Mouse (Mus musculus): ENCODE results near the gene Kars.

The Kars gene

DNA sequence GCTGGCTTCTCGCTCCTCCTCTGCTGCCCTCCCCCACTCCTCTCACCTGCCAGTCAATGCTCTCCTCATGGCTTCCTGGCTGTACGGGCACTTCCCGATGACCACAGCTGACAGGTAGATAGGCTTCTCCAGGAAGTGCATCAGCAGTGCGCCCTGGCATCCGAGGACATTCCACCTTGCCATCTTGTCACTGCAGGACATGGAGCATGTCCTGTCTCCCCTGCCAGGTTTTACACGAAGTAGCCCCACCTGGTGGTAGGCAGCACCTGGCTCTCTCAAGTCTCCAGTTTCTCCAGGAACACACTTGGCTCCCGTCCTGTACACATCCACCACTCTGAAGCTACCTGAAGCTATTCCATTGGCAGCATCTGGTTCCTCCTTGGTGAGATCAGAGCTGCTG, 29.0 kb downstream of the Kars start:
- DNase-seq (ENCODE audit: low read depth, low spot score), result peak; percentile 68

DNA sequence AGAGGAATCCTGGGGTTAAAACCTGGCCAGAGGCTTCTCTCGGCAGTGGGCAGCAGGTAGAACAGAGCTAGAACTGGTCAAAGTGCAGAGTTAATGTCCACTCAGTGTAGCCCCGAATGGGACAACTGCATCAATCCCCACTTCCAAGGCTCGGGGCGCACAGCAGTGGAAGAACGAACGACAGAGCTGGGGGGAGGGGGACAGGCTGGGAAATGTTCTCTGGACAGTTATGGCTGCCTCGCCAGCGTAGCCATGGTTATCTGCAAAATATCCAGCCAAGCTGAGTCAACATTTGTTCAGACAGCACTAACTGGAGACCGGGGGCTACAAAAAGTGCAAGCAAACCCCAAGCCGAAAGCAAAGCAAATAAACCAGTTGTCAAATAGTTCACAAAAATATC, 33.0 kb downstream of the Kars start:
- no peak for DNase-seq (ENCODE audit: low read depth, low spot score)

DNA sequence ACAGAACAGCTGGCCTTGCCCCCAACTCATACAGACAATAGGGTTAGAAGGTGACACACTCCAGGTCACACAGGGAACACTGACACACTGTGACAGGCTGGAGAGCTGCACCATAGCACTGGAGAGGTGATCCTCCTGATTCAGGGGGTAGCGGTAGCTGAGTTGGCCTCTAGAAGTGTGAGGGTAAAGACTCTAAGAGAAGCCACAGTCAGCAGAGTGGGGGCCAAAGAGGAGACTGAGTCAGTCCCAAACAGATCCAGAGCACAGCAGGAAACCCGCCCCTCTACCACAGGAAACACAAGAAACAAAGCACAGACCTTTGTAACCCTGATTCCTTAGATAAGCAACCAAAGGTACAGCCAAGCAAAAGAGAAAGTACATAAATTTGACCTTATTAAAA, 34.8 kb downstream of the Kars start:
- no peak for DNase-seq (ENCODE audit: low read depth, low spot score)

DNA sequence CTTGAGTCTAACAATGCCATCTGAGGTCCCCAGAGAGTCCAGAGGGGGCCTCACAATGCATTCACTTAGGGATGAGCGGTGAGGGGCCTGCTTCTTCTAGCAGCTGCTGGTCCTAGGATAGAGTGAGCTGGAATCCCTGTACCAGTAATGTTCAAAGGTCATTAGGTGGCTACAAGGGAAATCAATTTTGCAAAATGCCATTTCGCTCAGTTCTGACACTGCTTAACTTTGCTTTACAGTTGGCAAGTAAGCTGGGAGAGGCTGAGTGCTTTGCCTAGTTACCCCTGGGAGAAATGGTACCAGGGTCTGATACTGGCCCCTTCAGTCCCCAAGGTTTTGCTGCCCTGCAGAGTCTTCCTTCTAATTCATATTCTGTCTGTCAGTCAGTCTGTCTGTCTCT, 35.4 kb downstream of the Kars start:
- no peak for DNase-seq (ENCODE audit: low read depth, low spot score)

DNA sequence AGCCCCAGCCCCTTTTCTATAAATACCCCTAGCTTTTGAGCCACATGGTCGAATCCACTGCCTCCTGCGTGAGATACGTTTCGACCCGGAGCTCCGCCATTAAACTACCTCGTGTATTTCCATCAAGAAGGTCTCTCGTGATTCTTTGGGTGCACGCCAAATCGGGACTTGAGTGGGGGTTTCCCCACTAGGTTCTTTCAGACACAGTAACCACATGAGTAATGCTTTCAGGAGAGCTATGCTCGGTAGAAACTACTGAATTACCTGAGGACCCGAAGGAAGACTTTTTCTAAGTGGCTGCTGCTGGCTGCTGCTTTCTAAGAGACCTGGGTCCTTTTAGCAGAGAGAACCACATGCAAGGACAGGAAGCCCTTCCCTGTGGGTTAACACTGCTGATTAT, 37.0 kb downstream of the Kars start:
- no peak for DNase-seq (ENCODE audit: low read depth, low spot score)

DNA sequence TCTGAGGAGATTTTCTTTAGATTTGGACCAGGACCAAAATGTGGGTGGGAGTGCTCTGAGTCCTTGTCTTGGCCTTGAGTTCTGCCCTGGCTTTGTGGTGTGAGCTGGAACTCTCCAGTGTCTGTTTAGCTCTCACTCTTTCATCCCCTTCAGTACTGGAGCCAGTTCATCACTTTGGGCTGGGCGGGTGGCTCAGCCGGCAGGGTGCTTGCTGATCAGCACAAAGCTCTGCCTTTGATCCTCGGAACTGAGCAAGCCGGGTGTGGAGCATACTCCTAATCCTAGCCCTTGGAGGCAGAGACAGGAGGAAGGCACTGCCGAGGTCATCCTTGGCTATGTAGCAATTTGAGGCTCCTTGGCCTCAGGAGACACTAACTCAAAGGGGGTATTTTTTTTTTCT, 42.1 kb downstream of the Kars start:
- DNase-seq (ENCODE audit: low read depth, low spot score), result peak; percentile 86

DNA sequence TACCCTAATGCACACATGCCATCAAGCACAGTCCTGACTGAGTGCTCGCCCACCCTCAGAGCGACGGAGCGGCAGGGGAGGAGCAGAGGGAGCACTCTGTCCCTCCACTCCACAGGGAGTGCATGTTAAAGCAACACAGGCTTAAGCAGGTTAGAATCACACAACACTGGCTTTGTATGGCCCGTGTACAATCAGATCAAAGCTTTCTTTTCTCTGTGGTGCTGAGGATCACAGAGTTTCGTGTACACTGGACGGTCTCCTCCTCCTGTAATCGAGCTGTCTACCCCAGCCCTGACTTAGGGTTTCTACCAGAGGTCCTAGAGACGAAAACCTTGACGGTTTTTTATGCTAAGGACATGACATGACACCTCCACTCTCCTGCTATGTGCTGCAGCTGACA, 42.6 kb downstream of the Kars start:
- DNase-seq (ENCODE audit: low read depth, low spot score), result peak; percentile 65

DNA sequence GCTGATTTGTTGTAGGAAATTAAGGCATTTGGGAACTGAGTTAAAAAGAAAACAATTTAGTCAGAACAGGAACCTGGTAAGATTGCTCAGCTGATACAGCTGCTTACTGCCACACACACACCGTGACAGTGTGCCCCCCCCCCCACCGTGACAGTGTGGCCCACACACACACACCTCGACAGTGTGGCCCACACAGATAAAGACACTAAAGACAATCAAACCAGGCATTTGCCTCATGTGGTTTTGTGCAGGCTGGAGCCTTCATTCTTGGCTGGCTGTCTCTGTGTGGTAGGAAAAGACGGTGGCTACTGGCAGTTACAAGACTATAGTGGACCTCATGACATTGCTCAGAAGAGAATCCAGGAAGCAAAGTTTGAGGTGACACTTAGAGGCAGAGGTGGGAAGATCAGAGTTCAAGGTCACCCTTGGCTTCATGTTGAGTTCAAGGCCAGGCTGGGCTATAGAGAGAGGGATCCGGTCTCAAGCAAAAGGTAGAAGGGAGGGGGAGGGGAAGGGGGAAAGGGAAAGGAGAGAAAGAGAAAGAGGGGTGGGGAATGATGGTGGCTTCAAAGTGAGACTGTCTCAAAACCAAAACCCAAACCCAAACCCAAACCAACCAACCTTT, 43.8 kb downstream of the Kars start:
- peak; percentile 59 for DNase-seq (ENCODE audit: low read depth, low spot score)

DNA sequence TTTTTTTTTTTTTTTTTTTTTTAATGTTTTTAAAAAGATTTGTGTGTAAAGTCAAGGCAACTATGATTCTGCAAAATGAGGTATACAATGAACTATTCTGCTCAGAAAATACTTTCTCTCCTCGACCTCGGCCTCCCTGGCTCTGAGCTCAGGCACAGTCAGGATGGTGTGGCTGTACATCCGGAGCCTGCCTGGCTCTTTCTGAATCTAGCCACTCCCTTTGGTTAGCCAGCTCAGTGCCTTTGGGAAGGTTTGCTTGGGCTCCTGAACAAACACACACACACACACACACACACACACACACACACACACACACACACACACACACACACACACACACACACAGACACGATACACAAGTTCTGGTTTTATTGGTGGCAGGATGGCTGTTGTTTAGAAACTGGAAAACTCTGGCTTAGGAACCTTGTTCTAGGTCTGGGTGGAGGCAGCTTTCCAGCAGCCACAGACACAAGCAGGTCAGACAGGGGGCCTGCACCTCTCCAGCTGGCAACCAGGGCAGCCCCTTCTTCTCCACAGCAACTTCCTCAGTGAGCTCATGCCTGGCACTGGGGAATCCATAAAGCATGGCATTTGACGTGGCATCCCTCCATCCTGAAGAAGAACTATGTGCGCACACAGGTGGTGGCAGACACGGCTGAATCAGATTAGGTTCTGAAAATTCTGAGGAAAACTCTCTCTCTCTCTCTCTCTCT, 46.1 kb downstream of the Kars start:
- peak; percentile 64 for DNase-seq (ENCODE audit: low read depth, low spot score)

DNA sequence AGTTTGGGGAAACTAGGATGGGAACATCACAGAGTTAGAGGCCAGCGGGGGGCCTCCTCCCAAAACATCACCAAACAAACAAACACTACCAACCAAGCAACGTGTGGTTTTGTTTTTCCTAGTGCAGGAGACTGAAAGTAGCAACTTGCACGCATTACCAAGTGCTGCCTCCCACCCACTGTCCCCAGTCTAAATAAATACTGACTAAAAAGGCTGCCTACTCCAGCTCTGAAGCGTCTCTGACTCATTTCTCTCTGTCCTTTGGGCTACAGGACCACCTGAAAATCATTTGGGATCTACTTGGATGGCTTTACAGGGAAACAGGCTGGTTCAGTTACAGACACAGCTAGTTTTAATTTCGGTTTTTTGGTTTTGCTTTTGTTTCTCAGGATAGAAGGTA, 46.8 kb downstream of the Kars start:
- no peak for DNase-seq (ENCODE audit: low read depth, low spot score)

DNA sequence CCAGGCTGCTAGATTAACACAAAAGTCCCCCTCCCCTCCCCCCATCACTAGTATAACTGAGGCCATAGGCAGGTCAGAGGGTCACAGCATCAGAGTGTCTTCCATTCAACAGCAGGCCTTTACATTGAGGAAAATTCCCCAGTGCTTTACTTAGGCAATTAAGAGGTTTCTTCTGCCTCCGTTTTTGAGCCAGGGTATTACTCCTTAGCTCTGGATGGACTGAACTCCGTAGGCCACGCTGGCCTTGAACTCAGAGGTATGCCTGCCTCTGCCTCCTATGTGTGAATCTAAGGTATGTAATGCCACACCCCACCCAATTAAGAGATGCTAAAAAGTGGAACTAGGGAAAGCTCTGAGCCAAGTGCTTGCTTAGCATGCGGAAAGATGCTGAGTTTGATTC, 47.6 kb downstream of the Kars start:
- peak; percentile 75 for DNase-seq (ENCODE audit: low read depth, low spot score)

DNA sequence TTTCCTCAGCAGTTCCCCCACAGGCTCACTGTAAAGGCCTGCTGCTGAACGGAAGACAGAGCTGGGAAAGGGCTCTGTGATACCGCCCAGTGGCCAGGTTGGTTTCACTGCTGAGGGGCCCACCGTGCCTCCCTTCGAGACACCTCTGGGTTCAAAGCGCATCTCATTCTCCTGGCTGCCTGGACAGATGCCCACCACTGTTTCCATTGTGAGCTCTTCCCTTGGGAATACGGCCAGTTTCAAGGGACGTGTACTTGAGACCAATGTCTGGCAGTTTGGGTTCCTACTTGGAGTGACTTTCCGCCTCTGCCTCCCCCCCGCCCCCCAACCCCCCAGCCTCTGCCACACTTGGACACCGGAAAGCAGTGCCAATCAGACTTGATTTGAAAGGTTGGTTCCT, 48.0 kb downstream of the Kars start:
- no peak for DNase-seq (ENCODE audit: low read depth, low spot score)

DNA sequence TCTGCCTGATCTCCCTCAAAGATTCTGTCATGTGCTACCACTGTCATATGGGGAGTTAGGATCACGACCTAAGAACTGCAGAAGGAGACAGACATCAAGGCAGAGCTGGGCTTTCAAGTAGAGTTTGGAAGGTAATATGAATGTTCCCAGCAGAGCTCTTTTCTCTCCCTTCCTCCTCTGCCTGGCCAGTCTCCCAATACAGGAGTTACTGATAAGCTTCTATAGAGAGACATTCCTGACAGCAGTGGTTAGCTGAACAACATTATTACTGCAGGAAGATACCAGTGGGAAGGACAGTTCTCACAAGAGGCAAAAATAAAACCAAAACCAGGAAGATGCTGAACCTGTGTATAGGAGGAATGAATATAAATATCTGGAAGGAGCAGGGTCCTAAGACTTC, 48.5 kb downstream of the Kars start:
- no peak for DNase-seq (ENCODE audit: low read depth, low spot score)

DNA sequence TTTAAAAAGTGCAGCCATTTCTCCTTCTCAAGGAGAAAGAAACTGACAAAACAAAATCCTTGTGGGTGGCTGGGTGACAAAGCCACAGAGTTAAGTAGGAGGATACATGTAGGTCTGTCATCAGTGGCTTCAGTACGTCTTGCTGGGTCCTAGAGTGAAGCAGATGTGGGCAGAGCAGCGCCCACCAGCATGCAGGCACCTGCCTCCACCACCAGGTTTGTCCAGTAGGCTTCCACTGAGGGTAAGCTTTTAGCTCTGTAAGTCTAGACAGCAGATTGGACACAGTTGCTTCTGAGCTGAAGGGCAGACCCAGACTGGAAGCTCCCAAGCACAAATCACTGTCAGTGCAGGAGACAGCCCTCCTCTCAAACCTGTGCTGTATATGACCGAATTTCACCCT, 49.8 kb downstream of the Kars start:
- DNase-seq (ENCODE audit: low read depth, low spot score), result peak; percentile 65

DNA sequence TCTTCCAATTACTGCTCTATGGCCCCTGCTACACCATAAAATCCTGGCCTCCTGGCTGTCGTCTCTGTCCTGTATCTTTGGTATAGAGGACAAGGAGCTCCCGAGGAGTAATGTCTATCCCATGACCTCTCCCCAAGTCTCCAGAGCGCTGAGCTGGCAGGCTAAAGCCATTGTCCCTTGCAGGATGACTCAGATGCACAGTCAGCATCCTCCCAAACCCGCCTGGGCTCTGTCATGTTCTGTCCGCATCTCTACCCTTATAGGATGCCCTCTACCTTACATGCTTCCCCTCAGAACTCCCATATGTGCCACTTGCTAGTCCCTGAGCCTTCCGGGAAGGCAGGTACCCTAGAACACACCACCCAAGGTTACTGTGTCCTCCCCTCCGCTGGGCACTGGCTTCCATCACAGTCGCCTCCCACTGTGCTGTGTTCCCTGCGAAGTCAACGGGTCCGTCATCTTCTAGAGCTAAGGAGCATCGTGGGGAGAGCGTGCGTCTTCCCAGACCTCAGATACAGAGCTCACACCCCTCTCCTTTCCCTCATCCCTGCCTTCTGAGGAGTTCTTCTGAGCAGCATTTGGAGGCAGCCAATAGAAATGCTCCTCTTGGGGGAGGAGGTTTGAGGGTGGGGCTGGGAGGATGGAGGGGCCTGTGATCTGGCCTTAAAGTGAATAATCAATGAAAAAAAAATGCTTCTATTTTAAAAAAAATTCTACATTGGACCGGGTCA, 50.4 kb downstream of the Kars start:
- peak; percentile 28 for DNase-seq (ENCODE audit: low read depth, low spot score)

DNA sequence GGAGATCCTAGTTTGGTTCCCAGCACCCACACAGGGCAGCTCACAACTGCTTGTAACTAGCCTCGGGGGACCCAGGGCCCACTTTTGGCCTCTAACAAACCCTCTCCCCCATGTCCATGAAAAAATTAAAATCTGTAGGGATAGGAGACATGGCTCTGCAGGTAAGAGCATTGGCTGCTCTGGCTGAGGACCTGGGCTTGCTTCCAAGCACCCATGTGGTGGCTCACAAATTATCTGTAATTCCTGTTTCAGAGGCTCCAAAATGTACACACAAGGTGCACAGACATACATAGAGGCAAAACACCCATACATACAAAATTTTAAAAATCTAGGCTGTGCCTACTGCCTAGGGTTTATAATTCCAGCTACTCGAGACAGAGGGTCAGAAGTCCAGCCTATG, 53.9 kb downstream of the Kars start:
- DNase-seq (ENCODE audit: low read depth, low spot score), result no peak

DNA sequence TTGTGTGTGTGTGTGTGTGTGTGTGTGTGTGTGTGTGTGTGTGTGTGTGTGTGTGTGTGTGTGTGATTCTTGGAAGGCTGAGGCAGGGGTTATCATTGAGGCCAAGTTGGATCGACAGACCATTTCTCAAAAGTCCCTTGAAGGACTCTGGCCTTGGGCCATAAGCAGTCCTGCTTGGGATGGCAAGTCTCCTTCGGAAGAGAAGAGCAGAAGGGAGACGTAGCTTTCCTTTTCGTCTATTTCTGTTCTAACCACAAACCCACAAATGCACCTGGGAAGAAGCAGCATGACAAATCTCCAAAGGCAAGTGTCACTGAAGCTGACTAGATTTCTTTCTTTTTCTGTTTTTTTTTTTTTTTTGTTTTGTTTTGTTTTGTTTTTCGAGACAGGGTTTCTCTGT, 55.2 kb downstream of the Kars start:
- DNase-seq (ENCODE audit: low read depth, low spot score), result no peak

DNA sequence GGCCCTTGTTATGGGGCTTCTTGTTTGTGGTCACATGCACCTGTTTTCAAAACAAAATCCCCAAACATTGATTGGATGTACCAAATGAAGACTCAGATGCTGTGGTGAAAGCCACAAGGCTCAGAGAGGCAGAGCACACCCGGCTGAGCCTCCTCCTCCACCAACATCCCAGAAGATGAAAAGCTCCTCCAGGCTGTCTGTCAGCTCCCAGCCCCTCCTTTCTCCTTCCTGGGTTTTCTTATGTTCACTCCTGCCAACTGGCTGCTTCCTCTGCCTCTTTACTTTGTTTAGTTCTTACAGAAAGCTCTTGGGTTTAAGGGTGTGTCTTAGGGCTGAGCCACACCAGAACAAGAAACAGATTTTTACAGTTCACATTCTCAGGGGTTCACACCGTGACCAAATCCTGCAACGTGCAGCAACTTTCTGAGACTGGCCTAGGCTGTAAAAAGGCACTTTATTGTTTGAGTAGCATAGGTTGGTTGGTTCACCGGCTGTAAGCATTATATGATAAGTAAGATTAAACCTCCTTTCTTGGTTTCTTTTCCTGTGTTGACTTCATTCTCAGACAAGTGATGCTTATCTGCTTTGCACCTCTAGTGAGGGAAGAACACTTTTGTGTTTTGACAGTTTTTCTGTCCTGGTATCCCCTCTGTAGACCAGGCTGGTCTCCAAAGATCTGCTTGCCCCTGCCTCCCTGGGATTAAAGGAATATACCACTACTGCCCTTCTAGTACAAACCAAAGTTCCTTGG, 56.1 kb downstream of the Kars start:
- peak; percentile 27 for DNase-seq (ENCODE audit: low read depth, low spot score)

DNA sequence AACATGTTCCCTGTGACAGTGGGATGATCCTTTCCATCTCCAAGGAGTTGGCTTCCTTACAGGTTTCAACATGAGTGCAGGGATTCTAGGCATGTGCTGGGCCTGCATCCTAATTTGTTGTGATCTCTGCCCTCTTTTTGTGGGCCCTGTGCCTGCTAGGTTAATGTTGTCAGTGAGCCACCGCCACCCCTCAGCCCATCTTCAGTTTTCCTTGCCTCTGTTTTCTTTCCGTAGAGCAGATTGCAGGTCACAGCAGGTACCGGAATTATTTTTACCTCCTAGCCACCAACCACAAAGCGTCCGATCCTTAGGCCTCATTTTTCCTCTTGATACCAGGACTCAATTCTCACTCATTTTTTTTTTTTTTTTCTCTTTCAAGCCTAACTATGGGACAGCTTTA, 59.2 kb downstream of the Kars start:
- DNase-seq (ENCODE audit: low read depth, low spot score), result no peak

DNA sequence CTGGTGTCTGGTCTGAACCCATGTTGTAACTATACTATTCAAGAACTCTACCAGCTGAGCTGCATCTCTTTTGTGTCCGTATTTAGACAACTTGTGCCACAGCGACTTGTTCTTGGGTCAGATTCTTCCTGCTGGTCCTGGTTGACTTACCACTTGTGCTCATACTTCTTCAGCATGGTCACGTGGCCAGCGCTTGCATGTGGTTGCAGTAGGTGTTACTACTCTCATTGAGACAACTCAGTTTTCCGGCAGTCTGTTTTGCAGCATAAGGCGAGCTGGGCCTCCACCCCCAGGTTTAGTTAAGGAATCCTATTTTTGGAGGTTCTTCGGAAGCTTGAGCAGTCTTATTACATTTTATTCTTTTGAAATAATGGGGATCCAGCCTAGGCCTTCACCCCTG, 59.8 kb downstream of the Kars start:
- DNase-seq (ENCODE audit: low read depth, low spot score), result peak; percentile 39

DNA sequence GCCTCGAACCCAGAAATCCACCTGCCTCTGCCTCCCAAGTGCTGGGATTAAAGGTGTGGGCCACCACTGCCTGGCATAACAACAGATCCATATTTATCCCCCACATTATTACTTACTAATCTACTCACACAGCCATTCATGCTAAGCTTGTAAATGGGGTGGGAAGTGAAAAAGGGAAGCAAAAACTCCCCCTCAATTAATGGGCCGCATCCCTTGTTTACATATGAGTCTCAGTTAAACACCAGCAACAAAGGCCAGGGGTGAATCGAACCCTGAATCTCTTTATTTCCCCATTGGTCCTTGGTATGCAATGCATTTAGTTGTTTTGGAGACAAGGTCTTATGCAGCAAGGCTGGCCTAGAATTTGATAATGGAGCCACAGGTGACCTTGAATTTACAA, 60.3 kb downstream of the Kars start:
- no peak for DNase-seq (ENCODE audit: low read depth, low spot score)

DNA sequence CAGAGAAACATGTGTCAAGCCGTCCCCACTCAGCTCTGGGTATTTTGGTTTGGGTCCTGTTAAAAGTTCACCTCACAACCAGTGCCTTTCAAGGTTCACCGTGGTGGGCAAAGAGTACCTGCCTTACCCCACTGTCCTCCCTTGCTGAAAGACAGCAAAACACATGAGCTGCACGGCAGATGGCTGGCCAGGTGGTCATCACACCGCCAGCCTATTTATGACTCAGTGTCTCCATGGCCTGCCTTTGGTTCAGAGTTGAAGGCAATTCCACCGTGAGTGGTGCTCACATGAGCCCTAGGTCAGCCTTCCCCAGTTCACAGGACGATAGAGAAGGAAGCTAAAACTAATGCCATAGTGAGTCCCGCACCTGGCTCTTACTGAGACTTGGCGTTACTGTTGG, 63.2 kb downstream of the Kars start:
- DNase-seq (ENCODE audit: low read depth, low spot score), result no peak

Measured in ZHBTc4 (cell line).